Mouse (Mus musculus): Measurements from ENCODE around the gene Pccb.

The Pccb gene

DNA sequence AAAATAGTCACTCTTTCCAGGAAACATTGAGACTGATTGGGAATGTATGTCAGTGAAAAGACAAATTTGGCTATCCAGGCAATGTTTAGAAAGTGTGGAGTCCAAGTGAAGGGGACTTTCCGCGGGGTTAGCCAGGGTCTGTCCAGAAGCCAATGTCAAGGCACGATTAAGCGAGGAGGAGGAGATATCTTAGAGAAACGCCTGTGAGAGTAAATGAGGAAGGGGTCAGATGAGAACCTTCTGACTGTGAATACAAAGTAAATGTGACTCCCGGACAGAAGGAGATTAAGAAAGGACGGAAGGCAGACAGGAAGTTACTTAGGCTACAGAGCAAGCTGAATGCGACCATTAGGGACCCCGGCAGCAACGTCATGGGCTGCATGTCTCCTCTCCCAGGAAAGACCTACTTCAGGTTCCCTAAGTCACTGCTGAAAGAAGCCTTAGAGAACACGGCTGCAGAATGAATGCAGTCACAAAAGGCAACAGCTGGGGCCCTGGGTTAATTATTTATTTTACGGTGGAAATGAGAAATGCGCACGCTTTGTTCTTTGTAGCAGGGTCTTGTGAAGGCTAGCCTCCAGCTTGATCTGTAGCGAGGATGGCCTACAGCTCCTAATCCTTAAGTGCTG is 11.1 kb upstream of the Pccb start:
- DNase-seq (ENCODE audit: low read depth, low spot score): no peak

GRCm38 (mm10) chr9:101042249-101042648 is 7.6 kb upstream of the Pccb start:
- peak; percentile 88 for DNase-seq (ENCODE audit: low read depth, low spot score)

DNA sequence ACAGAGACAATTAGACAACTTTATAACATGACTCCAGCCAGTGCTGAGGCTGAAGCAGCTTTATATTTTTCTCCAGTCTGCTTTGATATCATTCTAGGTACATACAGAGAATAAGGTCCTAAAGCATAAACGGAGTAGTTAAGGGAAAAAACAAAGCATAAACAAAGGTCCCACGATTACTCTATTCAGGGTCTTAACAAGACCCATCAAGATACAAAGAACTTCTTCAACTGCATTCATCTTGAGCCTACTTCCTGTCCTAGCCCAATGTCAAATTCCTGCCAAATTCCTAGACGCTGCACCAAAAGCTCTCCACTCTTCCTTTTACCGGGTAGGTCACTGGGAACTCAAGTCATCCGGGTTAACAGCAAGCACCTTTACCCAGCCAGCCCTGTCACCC is 6.8 kb upstream of the Pccb start:
- DNase-seq (ENCODE audit: low read depth, low spot score): peak; percentile 95

GRCm38 (mm10) chr9:101038634-101039033 is 3.9 kb upstream of the Pccb start:
- DNase-seq (ENCODE audit: low read depth, low spot score): no peak

DNA sequence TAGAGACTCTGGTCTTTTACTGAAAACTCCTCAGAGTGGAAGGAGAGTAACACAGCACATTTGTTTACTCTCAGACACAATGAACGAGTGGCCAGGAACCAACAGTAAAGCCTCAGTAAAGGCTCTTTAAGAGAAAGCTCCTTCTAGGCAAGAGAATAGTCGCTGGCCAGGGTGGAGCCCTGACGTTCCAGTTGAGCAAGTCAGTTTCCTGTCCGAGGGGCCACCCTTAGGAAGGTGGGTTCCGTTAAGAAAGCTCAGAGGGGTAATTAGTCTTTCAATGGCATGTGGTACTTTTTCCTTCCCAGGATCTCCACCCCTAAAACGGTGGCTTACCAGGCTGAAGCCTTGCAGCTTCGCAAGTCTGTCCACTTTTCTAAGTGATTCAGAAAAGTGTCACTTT is 2.7 kb upstream of the Pccb start:
- DNase-seq (ENCODE audit: low read depth, low spot score): no peak

- no peak for DNase-seq (ENCODE audit: low read depth, low spot score)
Measured at GRCm38 (mm10) chr9:101036876-101037275, 2.2 kb upstream of the Pccb start.

- no peak for DNase-seq (ENCODE audit: low read depth, low spot score)
Measured at GRCm38 (mm10) chr9:101035836-101036596, 1.3 kb upstream of the Pccb start.

GRCm38 (mm10) chr9:101033761-101034447 is 794 bp downstream of the Pccb start:
- DNase-seq (ENCODE audit: low read depth, low spot score): no peak

DNA sequence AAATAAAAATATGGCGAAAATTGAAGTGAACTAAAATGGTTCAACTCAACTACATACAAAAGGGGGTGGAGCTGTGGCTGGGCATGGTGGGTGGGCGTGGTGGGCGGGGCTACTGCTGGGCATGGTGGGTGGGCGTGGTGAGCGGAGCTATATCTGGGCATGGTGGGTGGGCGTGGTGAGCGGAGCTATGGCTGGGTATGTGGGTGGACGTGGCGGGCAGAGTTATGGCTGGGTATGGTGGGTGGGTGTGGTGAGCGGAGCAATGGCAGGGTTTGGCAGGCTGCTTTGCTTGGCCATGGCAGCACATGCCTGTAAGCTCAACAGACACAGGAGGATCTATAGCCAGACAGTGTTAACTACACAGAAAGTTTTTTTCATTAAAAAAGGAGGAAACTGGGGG is 15.9 kb downstream of the Pccb start:
- no peak for DNase-seq (ENCODE audit: low read depth, low spot score)

GRCm38 (mm10) chr9:101017734-101018516 is 16.8 kb downstream of the Pccb start:
- DNase-seq (ENCODE audit: low read depth, low spot score): peak; percentile 59

- no peak for DNase-seq (ENCODE audit: low read depth, low spot score)
Measured at GRCm38 (mm10) chr9:101015324-101015723, 19.4 kb downstream of the Pccb start.

GRCm38 (mm10) chr9:101012433-101012832 is 22.3 kb downstream of the Pccb start:
- no peak for DNase-seq (ENCODE audit: low read depth, low spot score)

GRCm38 (mm10) chr9:101005866-101006265 is 28.8 kb downstream of the Pccb start:
- DNase-seq (ENCODE audit: low read depth, low spot score): no peak

GRCm38 (mm10) chr9:101003302-101003701 is 31.4 kb downstream of the Pccb start:
- peak; percentile 50 for DNase-seq (ENCODE audit: low read depth, low spot score)

DNA sequence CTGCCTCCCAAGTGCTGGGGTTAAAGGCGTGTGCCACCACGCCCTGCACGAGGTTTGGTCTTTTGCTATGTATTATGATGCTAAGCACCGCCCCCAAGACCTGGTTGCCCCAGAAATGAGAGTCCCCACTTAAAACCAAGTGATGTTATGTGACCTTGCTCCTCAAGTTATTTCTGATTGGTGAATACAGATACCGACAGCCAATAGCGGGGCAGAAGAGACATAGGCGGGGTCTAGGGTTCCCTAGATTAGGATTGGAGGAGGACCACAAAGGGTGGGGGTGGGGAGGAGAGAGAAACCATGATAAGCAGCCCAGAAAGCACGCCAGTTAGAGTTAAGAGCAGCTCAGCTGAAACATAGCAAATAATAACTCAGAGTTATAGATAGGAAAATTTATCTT is 31.9 kb downstream of the Pccb start:
- DNase-seq (ENCODE audit: low read depth, low spot score): peak; percentile 41

DNA sequence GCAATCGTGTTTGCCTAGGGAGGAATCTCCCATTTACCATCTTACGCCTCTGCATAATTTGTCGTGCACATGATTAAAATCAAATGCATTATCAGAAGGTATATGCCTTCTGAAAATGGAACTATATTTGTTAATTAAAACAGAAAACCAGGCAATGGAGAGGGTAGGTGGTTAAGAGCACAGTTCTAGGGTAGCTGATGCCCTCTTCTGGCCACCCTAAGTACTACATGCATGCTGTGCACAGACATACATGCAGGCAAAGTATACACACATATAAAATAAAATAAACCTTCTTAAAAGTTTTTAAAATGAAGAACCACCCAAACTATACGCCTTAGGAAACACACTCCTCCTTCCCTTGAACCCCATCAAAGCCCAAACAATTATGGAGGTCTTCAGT is 32.6 kb downstream of the Pccb start:
- peak; percentile 59 for DNase-seq (ENCODE audit: low read depth, low spot score)

DNA sequence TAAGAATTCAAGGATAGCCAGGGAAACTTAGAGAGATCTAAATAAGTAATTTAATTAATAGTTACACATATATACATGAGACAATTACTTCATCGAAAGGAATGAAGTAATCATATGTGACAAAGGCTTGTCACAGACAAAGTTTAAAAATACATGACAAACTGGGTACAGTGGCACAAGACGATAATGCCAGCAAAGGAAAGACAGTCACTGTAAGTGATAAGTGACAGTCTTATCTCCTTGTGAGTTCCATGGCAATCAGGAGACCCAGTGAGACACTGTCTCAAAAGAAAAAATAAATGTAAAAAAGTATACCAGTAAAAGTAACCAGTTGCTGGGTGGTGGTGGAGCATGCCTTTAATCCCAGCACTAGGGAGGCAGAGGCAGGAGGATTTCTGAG is 37.6 kb downstream of the Pccb start:
- DNase-seq (ENCODE audit: low read depth, low spot score): no peak

DNA sequence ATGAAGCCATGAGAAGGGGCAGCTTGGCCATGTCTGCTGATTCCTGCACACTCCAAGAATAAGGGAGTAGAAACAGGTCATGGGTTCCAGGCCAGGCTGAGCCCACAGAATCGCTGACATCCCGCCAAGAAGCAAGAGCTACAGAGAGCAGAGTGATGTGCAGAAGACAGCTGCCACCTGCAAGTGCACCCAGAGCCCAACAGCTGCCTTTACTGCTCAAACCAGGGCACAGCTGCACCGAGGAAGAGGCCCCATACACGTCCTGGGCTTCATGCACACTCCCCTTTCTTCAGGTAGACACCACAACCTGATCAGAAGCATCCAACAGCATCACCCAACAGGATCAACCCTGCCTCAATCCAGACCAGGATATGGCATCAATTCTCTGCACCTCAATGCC is 40.8 kb downstream of the Pccb start:
- DNase-seq (ENCODE audit: low read depth, low spot score): no peak

DNA sequence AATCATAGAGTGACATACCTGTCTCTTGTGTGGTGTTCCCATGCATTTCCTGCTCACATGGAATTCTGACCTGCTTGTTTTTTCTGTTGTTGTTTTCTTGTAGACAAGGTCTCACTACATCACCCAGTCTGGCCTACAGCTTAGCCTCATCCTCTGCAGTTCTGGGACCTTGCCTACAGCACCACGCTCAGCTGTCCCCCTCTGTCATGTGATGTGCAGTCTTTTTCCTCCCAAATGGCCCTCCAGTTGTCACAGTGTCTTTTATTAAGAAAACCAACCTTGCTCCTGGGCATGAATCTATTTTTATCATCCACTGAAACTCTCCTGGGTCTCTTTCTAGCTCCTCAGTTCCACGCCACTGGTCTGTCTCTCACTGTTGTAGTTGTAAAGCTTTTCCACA is 42.5 kb downstream of the Pccb start:
- no peak for DNase-seq (ENCODE audit: low read depth, low spot score)

- DNase-seq (ENCODE audit: low read depth, low spot score): no peak
Measured at GRCm38 (mm10) chr9:100991321-100991720, 43.4 kb downstream of the Pccb start.

DNA sequence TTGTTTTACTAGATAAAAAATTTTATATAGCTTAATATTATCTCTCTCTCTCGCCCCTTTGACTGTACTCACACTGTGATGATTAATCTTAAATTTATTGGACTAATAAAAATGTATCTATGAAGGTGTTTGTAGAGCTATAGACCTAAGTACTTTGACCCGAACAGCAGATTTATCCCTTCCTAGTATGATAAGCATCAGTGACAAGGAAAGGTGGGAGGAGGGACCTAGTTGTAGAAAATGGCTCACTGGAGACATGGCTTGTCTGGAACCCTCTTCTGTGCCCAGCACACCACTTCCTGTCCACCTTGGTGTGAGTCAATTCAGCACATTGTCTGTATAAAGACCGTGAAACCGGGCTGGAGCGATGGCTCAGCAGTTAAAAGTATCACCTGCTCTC is 44.1 kb downstream of the Pccb start:
- DNase-seq (ENCODE audit: low read depth, low spot score): no peak

GRCm38 (mm10) chr9:100987850-100988249 is 46.8 kb downstream of the Pccb start:
- DNase-seq (ENCODE audit: low read depth, low spot score): no peak

Measured in ES-CJ7 (cell line).